Mouse (Mus musculus): ENCODE results near the gene Ssx2ip.

Gene Ssx2ip

DNA sequence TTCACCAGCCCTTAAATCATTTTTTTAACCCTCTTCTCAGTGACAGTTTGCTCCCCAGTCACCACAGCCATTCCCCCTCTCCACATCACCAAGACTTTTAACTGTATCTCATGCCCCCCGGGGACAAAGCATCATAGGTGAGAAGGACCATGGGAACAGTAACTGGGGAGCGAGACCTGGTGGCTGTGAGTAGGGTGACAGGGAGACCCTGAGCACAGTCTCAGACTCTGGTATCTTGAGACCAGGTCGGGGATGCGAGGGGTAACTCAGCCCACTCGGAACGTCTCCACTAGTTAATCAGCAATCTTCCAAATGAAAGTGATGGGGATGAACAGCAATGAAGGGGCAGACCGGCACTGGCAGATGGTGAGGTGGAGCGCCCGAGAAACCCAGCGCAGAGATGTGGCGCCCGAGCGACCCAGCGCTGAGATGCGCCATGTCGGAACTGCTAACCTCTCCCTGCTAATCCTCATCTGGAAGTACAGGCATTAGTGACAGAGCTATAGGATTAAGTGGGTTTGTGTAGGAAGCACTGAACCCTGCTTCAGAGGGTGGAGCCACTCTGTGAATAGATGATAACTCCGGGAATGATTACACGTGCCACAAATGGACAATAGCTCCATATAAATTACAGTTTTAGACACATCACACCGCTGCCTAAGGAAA lies 11.7 kb upstream of the Ssx2ip start:
- no peak for TF ChIP-seq GATA4 (IDR thresholded peaks at IDR 0.05; ENCODE audit: insufficient replicate concordance, low read length)

DNA sequence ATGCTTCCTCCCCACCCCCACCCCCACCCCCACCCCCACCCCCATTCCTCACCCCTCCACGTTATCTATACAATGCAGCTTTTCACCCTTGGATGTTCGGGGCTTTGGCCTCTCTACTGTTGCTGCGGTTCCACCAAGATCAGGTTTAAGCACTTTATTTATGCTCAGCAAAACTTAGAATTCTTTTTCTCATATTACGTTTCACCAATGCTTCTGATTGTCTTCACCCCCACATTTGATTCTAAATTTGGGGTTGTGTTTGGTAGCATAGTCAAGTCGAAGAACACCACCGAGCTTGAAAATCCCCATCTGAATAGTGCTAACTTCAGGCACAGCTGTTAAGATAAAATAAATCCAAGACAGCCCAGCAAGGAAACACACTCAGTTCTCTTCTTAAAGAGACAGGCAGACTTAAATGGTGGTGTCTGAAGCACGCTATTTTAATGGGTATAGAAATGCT lies 10.8 kb upstream of the Ssx2ip start:
- TF ChIP-seq GATA4 (IDR thresholded peaks at IDR 0.05; ENCODE audit: insufficient replicate concordance, low read length) = no peak

DNA sequence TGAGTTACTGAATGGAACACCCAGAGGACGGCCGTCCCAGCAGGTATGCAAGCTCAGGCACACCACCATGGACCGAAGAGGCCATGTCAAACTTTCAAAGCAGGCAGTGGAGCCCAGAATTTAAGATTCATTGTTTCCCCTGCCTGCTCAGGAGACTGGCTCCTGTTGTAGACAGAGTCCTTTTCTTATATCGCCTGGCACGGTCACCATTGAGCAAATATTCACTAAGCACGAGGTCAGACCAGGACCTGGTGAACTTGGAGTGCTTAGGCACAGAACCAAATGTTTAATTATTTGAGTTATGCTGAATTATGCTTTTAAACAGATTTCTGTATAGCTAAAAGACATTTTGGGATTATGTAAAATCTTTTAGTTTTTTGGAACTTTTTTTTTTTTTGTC lies 8.2 kb upstream of the Ssx2ip start:
- TF ChIP-seq GATA4 (IDR thresholded peaks at IDR 0.05; ENCODE audit: insufficient replicate concordance, low read length) = no peak

DNA sequence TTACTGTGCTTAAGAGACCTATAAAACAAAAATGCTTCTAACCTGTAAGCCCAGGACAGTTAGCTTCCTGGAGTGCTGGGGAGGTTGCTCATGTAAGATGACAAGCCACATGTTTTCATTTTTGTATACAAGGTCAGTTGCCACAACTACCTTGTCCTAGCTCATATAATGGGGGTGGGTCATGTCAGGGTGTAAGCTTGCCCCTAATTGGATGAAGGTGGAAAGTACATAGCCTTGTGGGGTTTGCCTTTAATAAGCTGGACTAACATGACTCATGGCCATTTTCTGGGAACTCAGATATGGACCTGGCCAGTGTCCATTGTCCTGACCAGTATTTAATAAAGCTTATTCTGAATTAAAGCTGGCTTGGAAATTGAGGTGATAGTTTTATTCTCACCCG lies 7.5 kb upstream of the Ssx2ip start:
- no peak for TF ChIP-seq GATA4 (IDR thresholded peaks at IDR 0.05; ENCODE audit: insufficient replicate concordance, low read length)

DNA sequence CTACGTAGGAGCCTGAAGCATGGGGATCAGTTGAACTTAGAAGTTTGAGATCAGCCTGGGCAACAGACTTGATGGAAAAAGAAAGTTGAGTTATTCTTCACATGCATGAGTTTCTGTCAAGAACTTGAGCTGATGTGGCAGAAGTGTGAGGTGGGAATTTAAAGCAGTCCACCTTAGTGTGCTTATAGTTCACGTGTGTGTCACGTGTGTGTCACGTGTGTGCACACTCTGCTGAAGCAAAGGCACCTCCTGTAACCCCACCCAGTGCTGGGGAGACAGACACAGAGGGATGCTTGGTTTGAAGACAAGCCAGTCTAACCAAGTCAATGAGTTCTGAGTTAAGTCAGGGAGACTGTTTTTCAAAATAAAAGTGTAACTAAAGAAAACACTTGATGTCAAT lies 6.6 kb upstream of the Ssx2ip start:
- no peak for TF ChIP-seq GATA4 (IDR thresholded peaks at IDR 0.05; ENCODE audit: insufficient replicate concordance, low read length)

DNA sequence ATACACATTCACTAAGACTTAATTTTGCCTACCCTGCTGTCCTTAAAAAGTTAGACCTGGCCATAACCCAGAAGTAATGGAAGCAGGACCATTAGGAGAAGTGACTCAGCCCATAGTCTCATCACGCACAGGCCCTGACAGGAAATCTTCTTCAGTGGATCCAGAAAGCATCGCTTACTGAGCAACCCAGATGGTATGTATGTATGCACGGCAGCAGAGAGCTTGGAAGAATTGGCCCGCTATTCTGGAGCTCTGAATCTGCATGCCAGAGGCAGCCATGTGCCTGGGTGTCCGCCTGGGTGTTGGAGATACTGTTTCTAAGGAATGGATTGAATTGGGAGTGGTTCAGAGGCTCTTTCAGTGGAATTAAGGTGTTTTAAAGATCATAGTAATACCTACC lies 5.2 kb upstream of the Ssx2ip start:
- no peak for TF ChIP-seq GATA4 (IDR thresholded peaks at IDR 0.05; ENCODE audit: insufficient replicate concordance, low read length)

DNA sequence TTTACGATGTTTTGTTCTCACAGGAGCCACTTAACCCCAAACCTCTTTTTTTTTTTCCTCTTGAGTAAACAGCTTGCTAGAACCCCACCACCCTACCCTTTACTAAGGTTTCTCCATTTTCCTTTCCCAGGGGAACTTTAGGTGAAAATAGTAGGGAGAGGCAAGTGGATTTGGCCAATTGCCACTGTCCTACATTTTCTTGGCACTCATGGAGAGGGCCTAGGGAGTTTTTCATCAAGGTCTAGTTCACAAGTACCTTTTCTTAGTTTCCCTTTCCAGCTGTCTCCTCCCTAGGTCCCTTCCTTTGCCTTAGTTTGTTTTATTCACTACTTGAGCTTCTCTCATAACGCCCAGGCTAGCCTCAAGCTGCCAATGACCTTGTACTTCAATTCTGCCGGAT lies 672 bp upstream of the Ssx2ip start:
- no peak for TF ChIP-seq GATA4 (IDR thresholded peaks at IDR 0.05; ENCODE audit: insufficient replicate concordance, low read length)

DNA sequence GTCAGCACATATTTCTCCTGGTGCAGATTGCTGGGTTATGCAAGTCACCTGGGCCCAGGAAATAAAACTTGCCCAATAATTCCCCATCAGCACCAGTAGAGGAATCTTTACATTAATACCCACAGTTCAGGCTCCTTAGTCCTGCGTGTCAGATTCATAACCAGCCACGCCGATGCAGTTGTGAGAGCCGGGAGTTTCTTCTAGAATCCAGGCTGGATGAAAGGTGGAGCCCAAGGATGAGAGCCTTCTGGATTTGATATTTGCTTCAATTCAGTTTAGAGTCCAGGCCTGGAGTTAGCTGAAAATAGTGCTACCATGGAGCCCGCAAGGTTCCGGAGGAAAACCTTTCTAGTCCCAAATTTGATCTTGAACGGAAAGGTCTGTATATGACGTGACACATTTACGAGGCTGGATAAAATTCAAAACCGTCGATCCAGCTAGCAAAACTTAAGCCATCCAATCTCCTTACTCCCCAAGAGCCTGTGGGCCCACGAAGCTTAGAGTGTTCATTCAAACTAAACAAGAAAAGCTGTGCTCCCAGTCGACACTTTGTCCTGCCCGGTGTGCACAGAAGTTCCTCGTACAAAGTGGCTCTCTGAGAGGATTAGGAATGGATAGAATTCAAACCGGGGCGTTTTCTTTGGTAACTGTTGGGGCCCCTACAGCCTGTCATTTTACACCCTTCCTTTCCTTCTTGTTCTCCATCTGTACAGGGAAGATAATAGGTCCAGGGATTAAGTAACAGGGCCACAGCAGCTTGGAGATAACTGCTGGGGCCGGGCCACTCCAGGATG lies 968 bp downstream of the Ssx2ip start:
- no peak for TF ChIP-seq GATA4 (IDR thresholded peaks at IDR 0.05; ENCODE audit: insufficient replicate concordance, low read length)

DNA sequence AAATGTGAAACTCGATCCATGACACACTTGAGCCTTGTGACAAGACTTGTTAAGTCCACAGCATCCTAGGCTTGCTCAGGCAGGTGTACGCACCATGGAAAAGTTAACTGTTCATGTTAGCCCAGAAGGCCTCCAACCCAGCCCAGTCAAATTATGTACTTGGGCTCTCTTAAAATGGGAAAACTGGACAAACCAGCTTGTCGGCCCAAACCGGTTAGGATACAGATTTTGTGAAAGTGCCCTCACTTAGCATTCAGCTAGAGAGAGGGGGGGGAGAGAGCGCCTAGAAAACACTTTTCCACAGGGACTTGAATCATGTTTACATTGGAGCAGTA lies 1.5 kb downstream of the Ssx2ip start:
- no peak for TF ChIP-seq GATA4 (IDR thresholded peaks at IDR 0.05; ENCODE audit: insufficient replicate concordance, low read length)

DNA sequence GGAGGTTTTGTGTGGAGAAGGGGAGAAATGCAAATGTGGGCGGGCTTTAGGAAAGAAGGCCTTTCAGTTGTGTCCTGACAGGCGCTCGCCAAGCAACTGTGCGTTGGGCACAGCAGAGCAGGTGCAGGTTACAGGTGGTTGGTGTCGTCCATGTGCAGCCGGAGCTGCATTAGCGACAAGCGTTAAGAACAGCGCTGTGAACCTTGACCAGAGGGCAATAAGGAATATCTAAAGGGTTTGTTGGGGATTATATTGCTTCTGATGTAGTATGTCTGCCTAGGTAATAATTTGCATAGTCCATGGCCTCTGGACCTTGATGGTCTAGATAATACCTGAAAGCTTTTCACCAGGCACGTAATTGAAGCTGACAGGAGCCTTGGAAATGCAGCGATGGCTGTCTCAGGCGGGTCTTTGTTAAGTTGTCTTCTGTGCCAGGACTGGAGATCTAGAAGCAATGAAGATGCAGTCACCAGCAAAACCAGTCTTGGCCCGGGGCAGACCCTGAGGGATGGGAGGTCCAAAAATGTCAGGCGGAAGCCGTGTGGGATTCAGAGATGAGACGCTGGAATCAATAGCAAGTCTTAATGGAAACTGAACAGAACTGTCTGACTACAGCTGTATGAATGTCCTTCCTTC lies 2.8 kb downstream of the Ssx2ip start:
- no peak for TF ChIP-seq GATA4 (IDR thresholded peaks at IDR 0.05; ENCODE audit: insufficient replicate concordance, low read length)

DNA sequence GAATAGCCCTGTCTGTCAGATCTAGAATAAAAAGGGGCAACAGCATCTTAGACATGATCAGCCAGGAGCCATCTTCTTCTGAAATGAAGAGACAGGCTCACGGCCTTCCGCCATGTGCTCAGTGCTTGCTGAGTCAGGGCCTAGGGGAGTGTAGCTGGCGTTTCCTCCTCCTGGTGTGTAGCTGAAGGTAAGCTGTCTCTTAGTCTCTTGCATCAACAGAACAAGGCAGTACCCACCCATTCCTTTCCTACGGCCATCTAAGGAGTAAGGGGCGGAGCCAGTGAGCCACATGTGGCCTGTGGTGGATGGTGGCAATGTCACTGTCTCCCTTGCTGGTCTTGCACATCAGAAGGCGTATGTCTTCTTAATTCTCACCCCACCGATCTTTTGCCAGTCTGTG lies 5.7 kb downstream of the Ssx2ip start:
- no peak for TF ChIP-seq GATA4 (IDR thresholded peaks at IDR 0.05; ENCODE audit: insufficient replicate concordance, low read length)

DNA sequence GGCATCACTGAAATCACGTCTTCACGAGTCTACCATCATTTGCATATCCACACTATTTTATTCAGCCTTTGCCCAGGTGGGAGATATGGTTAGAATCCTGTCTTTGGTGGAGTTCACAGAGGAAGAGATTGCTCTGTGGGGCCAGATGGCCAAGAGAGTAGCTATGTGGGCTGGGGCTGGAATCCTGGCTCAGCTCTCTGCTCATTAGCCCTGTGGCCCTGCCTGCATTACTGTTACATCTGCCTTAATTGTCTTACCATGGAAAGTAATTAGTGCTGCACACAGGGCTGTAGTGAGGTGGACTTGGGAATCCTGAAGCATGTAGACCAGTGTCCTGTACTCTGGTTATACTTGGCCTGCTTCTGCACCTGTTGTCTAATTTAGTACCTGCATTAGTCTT lies 7.6 kb downstream of the Ssx2ip start:
- TF ChIP-seq GATA4 (IDR thresholded peaks at IDR 0.05; ENCODE audit: insufficient replicate concordance, low read length) = no peak

DNA sequence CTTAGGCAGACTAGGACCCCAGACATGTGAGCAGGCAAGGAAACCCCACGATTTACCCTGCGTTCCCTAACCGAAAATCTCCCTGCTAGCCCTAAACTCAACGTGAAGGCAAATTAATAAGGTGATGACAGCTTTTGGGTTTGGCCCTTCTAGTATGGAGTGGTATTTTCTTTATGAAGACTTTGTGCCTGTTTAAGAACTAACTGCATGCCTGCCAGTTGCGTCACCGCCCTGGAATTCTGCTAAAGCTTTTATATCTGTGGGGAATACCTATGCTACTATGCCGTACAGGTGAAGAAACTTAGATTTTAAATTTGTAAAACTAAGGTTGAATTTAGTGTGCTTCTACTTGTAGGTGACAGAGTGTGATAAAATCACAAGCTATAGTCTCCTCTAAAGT lies 8.0 kb downstream of the Ssx2ip start:
- no peak for TF ChIP-seq GATA4 (IDR thresholded peaks at IDR 0.05; ENCODE audit: insufficient replicate concordance, low read length)

DNA sequence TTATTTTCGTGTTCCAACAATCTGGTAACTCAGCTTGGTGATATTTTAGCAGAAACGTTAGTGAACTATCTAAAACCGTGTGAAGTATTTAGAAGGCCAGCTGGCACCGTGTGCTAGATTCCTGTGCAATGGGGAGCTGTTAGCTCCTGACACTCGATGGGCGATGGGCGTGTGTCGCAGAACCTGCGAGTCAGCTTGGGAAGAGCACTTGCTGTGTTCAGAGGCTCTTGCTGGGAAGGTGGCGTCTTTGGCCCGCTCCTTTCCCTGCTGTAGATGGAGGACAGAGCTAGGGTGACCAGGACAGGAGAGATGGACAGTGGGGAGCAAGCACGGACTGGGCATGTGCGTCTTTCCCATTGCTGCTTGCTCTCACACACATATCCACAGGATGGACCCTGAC lies 8.6 kb downstream of the Ssx2ip start:
- no peak for TF ChIP-seq GATA4 (IDR thresholded peaks at IDR 0.05; ENCODE audit: insufficient replicate concordance, low read length)

DNA sequence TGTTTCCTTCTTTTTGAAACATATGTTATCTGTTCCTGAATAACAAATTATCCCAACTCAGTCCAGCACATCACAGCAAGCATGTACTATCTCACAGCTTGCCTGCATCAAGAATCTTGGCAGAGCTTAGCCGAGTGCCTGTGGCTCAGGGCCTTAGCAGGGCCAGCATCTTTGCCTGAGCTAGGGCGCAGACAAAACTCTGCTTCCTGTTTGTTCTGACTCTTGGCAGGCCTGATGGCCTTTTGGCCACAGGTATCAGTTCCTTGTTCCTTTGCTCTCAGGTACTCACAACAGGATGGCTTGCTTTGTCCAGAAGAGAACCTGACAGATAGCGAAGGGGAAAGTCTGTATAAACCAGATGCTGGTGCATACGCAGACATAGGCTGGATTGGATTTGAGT lies 9.6 kb downstream of the Ssx2ip start:
- no peak for TF ChIP-seq GATA4 (IDR thresholded peaks at IDR 0.05; ENCODE audit: insufficient replicate concordance, low read length)

DNA sequence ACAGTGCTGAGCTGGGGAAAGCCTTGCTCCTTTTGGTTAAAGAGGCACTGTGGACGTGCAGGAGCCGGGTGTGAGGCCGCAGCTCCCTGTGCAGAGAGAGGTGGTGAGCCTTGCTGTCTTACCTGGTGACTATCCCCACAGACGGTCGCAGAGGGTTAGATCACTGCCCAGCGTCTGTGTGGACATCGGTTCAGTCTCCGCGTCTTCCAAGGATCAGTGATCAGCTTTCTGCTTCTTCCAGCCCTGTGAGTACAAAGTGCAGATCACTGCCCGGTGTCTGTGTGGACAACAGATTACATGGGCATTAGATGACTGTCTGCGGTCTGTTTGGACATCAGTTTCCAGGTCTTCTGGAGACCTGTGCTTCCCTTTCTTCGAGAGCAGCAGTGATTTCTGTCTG lies 10.1 kb downstream of the Ssx2ip start:
- no peak for TF ChIP-seq GATA4 (IDR thresholded peaks at IDR 0.05; ENCODE audit: insufficient replicate concordance, low read length)

All from liver, adult (tissue).